Mouse (Mus musculus) T-helper 17 cell (primary cell): ENCODE measurements around the gene Aco2.

Source experiments
- in situ Hi-C, 2 experiments: fragments of 300-600 bp; cut with MboI, MseI; formaldehyde crosslinking; loops; 1 replicate in 1 of 2; 2 replicates in 1 of 2; pipeline ENCODE4 v1.15.1; 2025; ENCODE audit warnings: high pct_unique_total_duplicates in 2 of 2

The Aco2 gene

GRCm38 (mm10) chr15:81872262-81873136 is at the start of gene Aco2:
Gene Aco2 (plus strand): TSS chr15:81872309.
- in situ Hi-C loops, result loop anchor here in 1 of 2 experiments (25.0 kb wide), 1 partner anchor 1240 kb away; the partner anchor contains the start of gene Rrp7a

- in situ Hi-C loops, result no loop called here
Measured at GRCm38 (mm10) chr15:81822631-81823030, 49.5 kb upstream of the Aco2 start.

DNA sequence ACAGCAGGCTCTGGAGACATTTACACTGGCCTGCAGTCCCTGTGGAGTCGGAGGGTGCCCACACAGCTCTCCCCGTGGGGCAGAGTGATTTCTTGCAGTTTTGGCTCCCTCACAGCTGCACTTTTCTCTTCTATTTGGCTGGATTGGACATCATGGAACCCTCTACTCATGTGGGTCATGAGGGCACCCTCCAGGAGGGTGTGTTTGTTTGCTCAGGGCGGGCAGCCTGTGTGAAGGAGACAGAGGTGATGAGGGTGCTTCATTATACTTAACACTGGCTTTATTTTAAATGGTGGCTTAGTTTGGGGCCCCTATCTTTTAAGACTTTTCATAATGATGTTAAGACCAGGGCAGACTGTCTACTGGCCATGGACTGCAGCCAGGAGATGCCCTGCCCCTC is 47.3 kb upstream of the Aco2 start:
- in situ Hi-C loops, result no loop called here

- in situ Hi-C loops, result no loop called here
Measured at GRCm38 (mm10) chr15:81828426-81829207, 43.5 kb upstream of the Aco2 start.

DNA sequence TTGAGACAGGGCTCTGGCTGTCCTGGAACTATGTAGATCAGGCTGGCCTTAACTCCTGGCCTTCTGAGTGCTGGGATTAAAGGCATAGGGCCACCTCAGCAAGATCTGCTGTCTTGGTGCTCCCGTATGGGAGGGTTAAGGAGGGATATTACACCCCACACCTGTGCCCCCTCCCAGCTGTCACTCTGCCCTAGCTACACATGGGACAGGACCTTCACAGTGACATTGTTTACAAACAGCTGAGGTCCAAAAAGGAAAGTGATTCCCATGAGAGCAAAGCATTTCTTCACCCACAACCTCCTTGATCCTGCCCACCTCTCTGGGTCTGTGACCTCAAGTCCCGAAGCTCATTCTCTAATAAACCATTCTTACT is 42.9 kb upstream of the Aco2 start:
- in situ Hi-C loops, result no loop called here

GRCm38 (mm10) chr15:81830530-81830929 is 41.6 kb upstream of the Aco2 start:
- in situ Hi-C loops, result loop anchor here (5.0 kb wide), 1 partner anchor 77 kb away; no protein-coding TSS in a partner anchor

- in situ Hi-C loops, result loop anchor here (5.0 kb wide), 1 partner anchor 76 kb away; no protein-coding TSS in a partner anchor
Measured at GRCm38 (mm10) chr15:81831136-81831825, 40.8 kb upstream of the Aco2 start.

DNA sequence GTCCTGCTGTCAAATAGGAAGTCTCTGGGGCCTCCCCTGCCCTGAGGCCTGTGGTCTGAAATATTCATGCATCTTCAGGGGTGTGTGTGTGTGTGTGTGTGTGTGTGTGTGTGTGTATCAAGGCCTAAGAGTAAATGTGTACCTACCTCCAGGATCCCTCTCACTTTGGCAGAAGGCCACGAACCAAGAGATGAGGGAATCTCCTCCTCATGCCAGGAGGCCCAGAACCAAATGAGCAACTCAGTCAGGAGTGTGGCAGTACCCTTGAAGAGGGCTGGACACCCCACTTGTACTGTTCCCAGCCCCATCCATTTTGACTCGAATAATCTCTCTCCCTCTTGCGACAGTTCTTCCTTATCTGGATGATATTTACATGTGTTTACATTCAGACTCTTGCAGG is 39.9 kb upstream of the Aco2 start:
- in situ Hi-C loops, result loop anchor here (5.0 kb wide), 1 partner anchor 75 kb away; no protein-coding TSS in a partner anchor

DNA sequence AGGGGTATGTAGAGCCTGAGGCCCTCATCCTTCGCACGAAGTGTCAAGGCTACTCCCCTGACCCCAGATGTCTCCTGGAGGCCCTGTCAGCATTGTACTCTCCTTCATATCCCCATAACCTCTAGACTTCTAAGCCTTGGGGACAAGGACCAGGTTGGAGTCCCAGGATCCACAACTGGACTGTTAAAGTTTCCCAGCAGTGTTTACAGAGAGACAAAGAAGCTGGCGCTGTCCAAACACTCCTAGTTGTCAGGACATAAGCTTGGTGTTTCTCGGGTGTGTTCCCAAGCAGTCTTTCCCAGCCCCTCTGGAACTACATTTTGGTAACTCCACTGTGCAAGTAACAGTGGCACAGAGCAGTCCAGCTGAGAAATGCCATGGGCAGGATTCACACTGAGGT is 38.6 kb upstream of the Aco2 start:
- in situ Hi-C loops, result loop anchor here (5.0 kb wide), 1 partner anchor 74 kb away; no protein-coding TSS in a partner anchor

GRCm38 (mm10) chr15:81834171-81834841 is 37.8 kb upstream of the Aco2 start:
- in situ Hi-C loops, result loop anchor here (5.0 kb wide), 1 partner anchor 73 kb away; no protein-coding TSS in a partner anchor

GRCm38 (mm10) chr15:81835007-81835880 is 36.9 kb upstream of the Aco2 start:
- in situ Hi-C loops, result no loop called here

DNA sequence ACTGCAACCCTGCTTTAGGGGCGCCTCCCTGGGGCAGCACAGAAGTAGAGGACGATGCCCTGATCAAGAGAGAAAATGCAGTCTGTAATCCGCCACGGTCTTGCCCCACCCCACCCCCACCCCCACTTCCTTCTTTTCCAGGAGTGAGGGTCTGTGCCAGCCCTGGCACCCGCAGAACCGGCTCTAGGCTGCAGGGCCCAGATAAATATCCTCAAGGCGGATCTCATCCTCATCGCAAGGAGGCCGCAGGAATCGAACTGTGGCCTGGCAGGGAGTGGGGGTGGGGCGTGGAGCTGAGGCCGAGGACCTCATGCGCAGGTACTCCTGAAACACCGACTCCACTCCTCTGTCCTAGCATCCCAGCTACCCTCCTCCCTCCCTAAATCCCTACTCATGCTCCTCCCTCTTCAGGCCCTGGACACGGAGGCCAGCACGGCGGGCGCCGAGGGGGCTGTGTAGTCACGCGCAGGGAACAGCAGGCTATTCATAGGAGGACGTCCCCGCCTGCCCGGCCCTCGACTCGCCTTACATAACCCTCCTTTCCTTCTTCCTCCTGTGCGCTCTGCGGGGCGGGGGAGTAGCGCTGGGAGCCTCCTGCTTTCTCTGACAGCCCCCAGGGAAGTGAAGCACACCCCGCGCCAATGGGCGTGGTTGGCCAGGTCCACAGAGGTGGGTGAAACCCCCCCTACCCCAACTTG is 35.8 kb upstream of the Aco2 start:
- in situ Hi-C loops, result no loop called here

DNA sequence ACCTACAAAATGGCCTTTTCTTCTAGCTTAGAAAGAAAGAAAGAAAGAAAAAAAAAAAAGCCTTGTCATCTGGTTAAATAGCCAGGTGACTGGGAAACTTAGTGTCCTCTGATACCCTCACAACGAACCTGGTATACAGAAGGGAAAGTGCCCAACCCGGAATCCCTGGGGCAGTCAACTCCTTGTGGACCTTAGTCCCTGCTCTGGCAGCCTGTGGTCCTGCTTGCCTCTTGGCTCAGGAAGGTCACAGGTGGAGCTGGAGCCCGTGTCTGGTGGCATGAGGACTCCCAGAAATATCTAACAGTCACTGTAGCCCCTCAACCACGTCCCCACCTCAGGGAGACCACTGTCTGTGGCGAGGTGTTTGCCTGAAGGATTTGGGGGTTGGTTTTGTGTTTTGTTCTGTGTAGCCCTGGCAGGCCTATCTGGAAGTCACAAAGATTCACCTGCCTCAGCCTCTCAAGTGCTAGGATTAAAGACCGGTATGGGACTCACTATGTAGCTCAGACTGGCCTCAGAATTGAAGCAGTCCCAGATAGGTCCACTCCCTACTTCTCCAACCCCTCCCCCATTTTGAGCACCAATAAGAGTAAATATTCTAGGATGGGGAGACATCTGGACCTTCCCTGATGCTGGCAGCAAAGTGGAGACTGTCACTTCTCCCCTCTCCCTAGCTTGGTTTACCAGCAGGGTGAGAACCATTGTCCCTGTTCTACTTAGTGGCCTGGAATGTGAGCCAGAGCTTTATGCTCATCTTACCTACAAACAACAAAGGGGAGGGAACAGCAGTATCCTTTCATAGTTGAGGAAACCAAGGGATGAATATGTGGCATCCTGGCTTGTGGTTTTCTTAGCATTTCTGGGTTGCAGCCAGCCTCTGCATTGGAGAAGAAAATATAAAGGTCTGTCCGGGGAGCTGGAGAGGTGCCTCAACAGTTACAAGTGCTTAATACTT is 34.9 kb upstream of the Aco2 start:
- in situ Hi-C loops, result no loop called here

DNA sequence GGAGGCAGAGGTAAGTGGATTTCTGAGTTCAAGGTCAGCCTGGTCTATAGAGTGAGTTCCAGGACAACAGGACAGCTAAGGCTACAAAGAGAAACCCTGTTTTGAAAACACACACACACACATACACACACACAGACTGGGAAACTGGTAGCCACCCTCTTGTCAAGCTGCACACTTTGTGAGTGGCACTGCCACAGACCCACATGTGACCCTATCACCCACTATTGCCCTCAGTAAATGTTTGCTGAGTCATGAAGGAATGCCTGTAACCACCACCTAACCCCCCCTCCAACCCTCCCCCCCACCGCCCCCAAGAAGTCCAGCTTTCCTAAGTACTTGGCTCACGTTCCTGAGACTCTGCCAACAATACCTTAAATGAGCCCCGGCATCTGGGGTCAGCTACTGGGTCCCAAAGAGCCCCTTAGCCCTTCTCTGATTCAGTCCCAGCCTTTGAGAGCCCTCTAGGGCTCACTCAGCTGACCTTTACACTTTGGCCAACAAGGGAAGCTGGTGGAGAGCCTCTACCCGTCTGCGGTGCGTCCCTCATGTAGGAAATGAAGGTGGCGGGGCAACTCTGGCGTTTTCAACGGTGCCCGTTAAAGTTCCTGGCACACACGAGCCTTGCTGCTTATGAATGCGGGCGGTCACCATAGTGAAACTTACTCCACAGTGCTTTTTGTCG is 33.4 kb upstream of the Aco2 start:
- in situ Hi-C loops, result no loop called here

DNA sequence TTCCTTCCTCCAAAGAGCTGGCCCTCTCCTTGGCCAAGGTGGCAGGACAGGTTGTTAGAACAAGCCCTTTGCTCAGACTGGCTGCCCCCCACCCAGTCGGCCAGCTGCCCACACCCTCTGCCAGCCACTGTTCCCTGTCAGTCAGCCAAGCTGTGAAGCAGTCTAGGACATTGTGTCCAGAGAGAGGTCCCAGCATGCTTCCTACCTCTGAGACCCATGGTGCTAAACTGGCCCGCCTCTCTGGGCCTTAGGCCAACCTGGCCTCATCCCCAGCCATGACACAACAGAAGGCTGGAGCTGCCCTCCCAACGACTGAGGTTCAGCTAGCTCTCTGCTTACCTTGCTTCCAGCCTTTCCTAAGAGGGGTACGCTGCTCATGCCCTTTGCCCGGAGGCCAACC is 32.5 kb upstream of the Aco2 start:
- in situ Hi-C loops, result loop anchor here in 1 of 2 experiments (10.0 kb wide), 1 partner anchor 1575 kb away; the partner anchor contains the start of gene Rps19bp1

- in situ Hi-C loops, result loop anchor here in 1 of 2 experiments (10.0 kb wide), 1 partner anchor 1576 kb away; the partner anchor contains the start of gene Rps19bp1
Measured at GRCm38 (mm10) chr15:81840306-81840705, 31.8 kb upstream of the Aco2 start.

GRCm38 (mm10) chr15:81842275-81842674 is 29.8 kb upstream of the Aco2 start:
- in situ Hi-C loops, result loop anchor here in 1 of 2 experiments (10.0 kb wide), 1 partner anchor 1577 kb away; the partner anchor contains the start of gene Rps19bp1
